Mouse (Mus musculus): ENCODE measurements around the gene Axin2.

Axin2 gene

DNA sequence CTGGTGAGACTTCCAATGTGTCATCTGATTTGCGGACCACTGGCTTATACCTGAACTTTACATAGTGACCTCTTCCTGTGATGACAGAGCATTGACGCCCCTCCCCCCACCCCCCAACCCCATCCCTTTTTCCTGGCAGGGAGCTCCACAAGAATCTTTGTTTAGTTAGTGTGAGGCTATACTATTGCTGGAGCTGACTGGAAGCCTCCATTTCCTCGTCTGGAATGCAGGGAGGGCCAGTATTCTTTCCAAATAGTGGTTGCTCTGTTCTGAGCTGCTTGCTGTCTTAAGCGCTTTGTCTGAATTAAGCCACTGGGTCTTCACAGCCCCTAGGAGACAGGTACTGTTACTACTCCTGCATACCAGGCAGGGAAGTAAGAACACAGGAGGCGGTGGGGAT lies 53.7 kb downstream of the Axin2 start:
- no peak for DNase-seq (ENCODE audit: low read depth, low spot score)

DNA sequence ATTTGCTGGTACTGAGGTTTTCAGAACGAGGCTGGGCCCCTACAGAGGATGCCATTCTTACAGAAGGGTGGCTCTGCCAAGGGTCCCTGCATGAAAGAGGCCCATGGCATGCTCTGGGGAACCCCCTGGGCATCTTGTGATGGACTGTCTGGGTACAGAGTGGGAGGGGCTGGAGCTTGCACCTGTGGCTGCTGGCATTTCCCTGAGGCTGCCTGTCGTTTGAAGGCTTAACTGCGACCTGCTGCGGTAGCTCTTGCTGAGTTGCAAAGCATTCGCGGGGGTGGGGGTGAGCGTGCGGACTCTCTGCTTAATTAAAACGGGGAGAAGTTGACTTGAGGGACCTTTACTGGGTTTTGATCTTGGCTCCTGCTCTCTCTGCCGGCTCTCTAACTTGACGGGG lies 55.4 kb downstream of the Axin2 start:
- no peak for DNase-seq (ENCODE audit: low read depth, low spot score)

DNA sequence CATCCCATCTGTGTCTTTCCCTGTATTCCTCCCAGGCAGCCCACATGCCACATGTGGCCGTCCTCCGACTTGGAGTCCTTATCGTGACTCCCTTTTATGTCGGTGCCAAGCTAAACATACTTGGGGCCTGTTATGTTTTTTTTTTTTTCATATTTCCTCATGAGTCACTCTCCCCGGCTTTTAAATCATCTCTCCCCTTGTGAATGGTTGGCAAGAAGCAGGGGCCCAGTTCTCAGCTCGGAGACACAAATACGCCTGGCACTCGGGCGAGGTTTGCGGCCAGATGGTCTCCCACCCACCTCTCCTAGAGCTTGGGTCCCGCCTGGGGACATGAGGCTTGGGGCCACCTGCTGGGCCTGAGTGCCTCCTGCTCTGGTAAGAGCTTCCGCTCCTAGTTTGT lies 60.4 kb downstream of the Axin2 start:
- peak; percentile 89 for DNase-seq (ENCODE audit: low read depth, low spot score)

DNA sequence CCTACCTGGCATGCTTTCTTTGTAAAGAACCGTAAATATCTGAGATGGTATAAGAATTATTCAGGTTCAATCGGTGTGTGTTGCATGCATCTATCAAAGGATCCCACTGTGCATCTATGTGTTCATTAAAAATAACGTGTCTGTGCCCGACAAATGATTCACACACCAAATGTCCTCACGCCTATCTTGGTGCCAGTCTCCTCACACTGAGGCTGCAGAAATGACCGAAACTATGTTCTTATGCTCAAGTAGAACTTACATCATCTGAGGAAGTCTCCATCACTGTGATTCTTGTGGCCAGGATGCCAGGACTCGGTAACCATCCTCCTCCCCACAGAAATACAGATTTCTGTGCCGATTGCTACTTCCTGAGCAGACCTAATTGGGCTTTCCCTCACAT lies 60.9 kb downstream of the Axin2 start:
- no peak for DNase-seq (ENCODE audit: low read depth, low spot score)

DNA sequence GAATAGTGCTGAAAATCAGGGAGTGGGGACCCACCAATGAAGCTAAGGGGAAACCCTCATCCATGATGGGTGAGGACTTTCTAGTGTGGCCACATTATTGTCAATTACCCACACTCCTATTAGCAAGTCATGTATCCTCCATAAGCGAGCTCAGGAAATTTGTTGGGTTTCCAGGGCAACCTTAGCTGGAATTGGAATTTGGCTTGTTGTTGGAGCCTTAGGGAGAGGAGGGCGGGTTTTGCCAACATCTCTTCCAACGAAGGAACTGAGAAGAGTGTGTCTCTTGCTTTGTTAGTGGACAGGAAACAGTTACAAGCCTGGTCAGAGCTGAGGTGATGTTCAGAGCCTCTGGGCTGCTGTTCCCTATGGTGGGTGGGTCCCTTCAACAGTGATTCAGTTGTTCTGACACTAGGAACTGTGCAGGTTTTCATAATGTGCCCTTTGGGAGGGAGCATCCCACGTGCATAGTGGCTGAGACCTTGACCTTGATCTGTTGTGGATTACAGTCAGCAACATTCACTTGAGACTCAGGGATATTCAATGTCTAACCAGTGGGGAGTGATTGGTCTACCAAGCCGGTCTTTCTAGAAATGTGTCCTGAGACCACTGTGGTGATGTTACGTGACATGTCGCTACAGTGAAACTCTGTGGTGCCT lies 63.4 kb downstream of the Axin2 start:
- no peak for DNase-seq (ENCODE audit: low read depth, low spot score)

DNA sequence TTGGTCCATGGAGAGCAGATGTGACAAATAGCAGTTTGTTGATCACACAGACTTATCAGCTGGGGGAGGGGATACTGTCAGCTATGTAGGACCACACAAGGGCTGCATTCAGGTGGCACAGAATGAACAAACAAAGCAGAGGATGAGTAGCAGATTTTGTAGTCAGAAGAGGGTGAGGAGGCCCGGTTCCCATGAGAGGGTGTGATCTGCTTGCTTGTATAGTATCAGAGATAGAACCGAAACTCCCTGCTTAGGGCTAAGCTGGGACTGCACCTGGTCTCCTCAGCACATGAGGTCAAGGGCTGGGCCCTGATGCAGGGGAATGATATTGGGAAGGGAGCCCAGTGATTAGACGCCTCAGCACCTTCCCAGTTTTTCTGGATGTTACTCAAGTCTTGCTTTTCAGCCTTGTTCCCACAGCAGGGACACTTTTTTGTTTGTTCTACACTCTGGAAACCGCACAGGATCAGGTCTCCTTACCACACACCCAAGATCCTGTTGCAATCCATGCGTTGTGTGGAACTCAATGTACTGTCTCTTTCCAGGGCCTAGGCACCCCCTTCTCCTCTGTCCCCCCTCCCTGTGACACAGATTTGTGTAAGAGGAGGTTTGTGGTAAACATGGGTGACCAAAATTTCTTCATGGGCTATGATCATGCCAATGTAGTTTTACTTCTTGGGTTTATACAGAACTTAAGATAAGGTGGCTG lies 64.7 kb downstream of the Axin2 start:
- no peak for DNase-seq (ENCODE audit: low read depth, low spot score)

DNA sequence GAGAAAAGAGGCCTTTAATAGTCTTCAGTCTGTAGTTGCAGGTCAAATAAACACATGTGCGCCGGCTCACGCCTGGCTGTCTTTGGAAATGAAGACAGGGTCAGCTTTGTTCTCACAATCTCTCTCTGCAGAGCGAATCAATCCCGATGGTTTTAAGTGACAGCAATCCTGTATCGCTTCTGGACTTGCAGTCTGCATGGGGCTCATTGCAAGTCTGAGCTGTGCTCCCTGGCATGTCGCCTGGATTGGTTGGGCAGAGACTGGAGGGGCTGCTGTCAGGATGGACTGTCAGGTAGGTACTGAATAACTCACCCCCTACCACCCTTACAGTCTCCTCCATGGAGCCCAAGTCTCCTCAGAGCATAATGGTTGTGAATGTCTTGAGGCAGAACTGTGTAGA lies 65.7 kb downstream of the Axin2 start:
- DNase-seq (ENCODE audit: low read depth, low spot score) = no peak

DNA sequence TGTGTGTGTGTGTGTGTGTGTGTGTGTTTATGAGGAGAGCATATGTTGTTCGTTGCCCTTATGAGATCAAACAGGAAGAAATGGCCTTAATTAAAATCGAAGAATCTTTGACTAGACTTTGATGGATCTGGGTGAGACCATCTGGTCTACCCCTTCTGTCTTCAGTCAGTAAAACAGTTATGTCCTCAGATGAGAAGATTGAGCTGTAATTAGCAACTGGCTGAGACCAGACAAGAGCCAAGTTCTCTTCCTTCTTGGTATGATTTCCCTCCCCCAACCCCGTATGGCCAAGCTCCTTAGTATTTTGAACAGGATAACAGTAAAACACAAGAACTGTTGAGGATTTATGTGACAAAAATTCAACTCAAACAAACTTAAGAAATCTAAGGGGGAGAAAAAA lies 67.1 kb downstream of the Axin2 start:
- peak; percentile 73 for DNase-seq (ENCODE audit: low read depth, low spot score)

DNA sequence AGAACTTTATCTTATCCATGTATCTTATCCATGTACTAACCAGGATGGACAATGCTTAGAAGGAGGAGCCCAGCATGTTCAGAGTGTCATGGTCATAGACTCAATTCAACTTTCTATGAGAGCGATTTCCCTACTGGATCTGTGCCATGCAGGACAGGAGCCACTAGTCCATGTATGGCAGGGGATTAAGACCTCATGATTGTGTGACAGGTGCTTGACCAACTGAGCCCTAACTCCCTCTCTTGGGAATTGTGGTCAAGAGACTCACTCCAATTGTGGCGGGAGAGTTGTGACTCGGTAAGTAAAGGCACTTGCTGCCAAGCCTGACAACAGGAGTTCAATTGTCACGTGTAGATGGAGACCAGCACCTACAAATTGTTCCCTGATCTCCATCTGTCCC lies 67.6 kb downstream of the Axin2 start:
- no peak for DNase-seq (ENCODE audit: low read depth, low spot score)

DNA sequence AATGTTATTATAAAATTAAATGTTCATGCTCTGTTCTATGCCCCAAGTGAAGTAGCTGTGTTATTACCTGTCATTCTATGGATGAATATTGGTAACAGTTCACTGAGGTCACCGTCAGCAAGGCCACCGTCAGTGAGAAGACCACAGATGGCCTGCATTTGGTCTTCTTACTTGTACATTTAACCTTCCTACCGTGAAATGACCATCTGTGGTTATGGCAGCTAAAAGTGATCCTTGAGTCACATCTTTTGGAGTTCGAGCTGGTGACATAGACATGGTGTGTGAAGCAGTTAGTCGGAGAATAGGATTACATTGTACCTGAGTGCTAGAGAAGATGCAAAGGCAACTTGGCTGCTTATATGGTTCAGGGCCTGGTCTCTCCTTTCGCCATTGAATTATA lies 68.1 kb downstream of the Axin2 start:
- DNase-seq (ENCODE audit: low read depth, low spot score) = no peak

DNA sequence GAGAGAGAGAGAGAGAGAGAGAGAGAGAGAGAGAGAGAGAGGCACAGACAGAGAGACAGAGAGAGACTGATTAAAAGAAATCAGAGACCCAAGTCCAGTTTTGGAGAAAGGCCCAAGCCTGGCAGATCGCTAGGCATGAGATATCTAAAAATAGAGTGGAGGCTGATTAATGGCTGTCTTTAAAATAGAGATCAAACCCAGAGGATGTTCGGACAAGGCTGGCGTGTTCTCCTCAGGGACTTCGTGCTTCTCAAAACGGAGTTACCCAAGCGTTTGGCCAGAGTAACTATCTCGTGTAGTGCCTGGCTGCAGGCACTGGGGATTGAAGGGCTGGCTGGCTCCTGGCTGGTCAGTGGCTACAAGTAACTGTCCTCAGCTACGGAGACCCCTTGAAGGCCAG lies 69.8 kb downstream of the Axin2 start:
- no peak for DNase-seq (ENCODE audit: low read depth, low spot score)

DNA sequence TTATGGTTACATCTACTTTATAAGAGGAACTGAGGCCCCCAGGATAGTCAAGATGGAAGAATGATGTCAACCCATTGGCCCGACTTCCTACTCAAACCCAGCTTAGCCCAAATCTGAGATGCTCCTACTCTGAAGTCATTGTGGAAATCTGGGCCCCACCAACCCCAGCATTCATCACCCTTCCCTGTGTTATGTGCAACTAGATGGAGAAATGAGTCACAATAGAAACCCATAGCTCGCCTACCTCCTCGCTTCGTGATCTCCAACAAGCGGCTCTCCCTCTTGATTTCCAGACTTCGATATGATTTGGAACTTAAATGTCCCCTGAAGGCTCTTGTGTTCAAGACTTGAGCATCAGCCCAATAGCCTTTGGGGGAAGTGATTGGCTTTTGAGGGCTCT lies 73.3 kb downstream of the Axin2 start:
- DNase-seq (ENCODE audit: low read depth, low spot score) = no peak

DNA sequence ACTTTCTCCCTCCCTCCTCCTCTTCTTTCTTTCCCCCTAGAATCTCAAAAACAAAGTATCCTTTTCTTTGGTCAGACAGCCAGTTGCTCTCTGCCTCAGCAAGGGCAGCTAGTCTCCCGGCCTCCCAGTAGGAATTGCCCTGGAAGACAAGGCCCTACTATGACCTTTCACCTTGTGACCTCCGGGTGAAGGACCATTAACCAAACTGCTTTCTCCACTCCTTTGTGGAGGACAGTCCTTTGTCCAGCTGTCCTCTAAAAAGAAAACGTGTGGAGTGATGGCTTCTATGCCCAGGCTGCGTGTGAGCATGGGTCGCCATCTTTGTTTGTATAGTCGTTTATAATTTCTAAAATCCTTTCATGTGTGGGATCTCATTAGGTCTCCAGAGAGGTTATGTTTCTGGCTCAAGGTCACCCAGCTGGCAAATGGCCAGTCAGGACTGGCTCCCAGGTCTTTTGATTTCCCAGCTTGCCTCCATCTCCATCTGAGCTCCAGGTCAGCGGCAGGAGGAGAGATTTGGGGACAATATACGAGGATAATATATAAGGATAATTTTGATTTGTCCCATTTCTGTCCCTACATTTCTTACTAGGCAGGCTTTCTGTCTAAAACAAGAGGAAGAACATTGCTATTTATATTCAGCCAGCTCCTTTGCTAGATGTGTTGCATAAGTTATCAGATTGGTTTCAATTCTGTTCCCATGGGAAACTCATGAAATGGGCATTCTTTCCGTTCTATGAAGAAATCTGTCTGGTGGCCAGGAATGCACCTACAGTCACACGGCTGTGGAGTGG lies 75.2 kb downstream of the Axin2 start:
- peak; percentile 84 for DNase-seq (ENCODE audit: low read depth, low spot score)

DNA sequence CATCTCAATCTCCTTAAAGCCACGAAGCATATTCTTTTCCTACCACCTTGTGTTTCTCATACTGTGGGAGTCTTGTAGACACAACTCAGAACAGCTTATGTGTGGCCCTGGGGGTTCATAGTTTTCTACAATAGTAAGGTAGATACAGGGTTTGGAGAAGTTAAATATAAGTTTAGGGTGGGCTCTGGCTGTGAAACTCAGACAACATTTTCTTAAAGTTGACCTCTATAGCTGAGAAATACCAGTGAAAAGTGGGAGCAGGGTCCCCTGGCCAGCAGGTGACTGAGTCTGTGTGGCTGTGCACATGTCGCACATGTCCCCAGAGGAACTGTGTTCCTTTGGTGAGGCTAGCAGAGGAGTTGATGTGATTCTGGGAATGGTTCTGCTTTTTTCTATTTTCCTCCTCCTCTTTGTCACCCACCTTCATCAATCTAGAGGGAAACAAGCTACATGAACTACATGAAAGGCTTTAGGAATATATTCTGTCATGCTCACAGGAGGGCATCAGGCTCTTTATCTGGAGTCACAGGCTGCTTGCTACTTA lies 75.9 kb downstream of the Axin2 start:
- no peak for DNase-seq (ENCODE audit: low read depth, low spot score)

DNA sequence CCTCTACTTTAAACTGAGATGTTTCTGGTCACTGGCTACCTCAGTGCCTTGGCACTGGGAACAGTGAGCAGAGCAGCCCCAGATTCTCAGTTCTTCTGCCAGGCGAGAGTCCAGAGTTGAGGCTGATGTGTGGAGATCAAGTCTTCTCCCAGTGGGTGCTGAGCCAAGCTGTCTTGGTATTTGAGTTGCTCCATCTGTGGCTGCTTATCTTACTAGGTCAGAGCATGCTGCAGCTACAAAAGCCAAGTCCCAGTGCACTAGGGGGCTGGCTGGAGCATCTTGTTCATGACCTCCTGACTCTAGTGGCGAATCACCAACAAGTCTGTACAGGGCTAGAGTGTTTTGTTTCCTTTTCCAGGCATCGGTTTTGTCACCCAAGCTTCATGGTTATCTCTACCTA lies 77.7 kb downstream of the Axin2 start:
- DNase-seq (ENCODE audit: low read depth, low spot score) = no peak

Measured in telencephalon, adult 2 months (tissue).